Mouse (Mus musculus) bone marrow macrophage, adult 2 months (primary cell): ENCODE results near the gene Cracr2b. TPM values are rescaled to one million over a fixed set of nuclear protein-coding genes. Genes with fewer than 3 reads are reported as not detected.
A peak's percentile ranks its signal among the peaks of the same experiment; 100 is the strongest.

Experiments
- H3K27ac ChIP-seq: 2 replicates; pipeline ENCODE4 v1.5.1; 2012; ENCODE audit warnings: low read depth, low read length; ENCODE audit not compliant: insufficient read depth
- H3K4me1 ChIP-seq: 2 replicates; pipeline ENCODE4 v1.6.1; 2012; ENCODE audit warnings: low read length; ENCODE audit not compliant: control insufficient read depth, insufficient read depth
- H3K4me3 ChIP-seq: 2 replicates; pipeline ENCODE4 v1.5.1; 2012; ENCODE audit warnings: mild to moderate bottlenecking, low read length, moderate library complexity; ENCODE audit not compliant: insufficient read depth
- CTCF ChIP-seq: IDR thresholded peaks from 2 replicates; pipeline ENCODE4 v1.5.1; 2012; ENCODE audit warnings: low read depth, mild to moderate bottlenecking, low read length, moderate library complexity
- POLR2A ChIP-seq: IDR thresholded peaks from 2 replicates; pipeline ENCODE4 v1.6.1; 2012; ENCODE audit warnings: mild to moderate bottlenecking, low read depth, low read length, borderline replicate concordance
- polyA plus RNA-seq: library from polyadenylated mRNA; stranded (reverse); fragments of >200 nt; gene quantifications from 2 replicates; pipeline ENCODE4 v1.2.4, GENCODE M21; 2012; ENCODE audit not compliant: missing spikeins, insufficient read depth, insufficient read length

Gene Cracr2b
- polyA plus RNA-seq, 1 experiment: 66.8 TPM

DNA sequence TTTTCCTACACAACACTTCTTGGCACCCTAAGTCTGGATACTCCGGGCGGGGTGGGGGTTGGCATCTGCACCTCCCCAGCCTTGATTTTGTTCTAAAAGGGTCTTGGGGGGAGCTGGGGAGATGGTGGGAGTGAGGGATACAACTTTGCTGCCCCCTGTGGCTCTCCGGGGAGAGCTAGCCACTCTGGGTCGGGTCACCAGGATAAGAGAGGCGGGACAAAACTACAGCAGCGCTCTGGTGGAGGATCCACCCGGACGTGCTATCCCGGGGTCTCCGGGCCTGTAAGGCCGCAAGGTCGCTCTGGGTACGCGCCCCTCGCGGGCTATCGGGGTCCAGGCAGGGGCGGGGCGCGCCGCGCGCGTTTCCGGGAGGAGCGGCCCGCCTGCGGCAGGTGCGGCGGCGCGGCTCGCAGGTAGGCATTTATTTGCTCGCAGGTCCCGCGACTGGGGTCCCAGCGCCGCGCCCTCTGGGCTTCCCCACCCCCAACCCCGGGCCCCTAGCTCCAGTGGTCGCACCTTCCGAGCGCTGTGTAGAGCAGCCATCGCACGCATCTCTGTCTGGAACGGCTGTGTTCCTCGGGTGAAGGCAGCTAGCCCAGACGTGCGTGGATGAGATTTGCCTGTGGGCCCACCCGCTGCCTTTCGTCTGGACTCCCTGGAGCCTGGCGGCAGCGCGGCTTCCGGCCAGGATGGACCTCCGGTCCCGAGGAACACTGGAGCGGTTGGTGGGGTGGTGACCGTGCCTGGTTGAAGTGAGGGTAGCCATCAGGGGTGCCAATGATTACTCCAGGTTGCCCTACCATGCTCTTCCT lies 833 bp downstream of the Cracr2b start:
- Histone ChIP-seq H3K27ac (no peak overlapping the region), H3K4me1 (peaks cover 69% of the 10 kb centered on the region), H3K4me3 (peak overlapping the region; percentile 56)
- no peak for TF ChIP-seq POLR2A
- TF ChIP-seq CTCF: peak; percentile 14; the same call in 1 of the 2 replicates

DNA sequence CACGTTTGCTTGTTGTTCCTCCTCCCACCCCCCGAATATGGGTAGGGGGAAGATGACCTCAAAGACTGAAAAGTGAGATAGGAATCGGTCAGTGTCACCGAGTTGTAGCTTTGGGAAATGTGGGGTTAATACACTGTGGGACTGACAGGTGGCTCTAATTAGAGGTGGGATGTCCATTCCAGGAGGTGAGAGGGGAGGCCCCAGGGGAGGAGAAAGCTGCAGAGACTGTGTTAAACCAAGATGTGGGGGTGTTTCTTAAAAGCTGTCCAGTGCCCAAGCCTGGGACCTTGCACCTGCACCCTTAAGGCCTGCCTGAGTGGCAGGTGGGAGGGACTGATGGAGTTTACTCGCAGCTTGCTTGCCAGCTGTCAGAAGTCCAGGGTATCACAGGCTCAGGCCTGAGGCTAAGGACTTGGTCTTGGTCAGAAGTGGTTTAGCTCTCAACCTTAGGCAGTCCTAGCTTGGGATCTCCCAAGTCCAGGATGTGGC lies 1.5 kb downstream of the Cracr2b start:
- TF ChIP-seq POLR2A (no peak), CTCF (no peak)
- Histone ChIP-seq H3K27ac (no peak overlapping the region), H3K4me1 (peaks cover 66% of the 10 kb centered on the region), H3K4me3 (peak overlapping the region; percentile 34)

DNA sequence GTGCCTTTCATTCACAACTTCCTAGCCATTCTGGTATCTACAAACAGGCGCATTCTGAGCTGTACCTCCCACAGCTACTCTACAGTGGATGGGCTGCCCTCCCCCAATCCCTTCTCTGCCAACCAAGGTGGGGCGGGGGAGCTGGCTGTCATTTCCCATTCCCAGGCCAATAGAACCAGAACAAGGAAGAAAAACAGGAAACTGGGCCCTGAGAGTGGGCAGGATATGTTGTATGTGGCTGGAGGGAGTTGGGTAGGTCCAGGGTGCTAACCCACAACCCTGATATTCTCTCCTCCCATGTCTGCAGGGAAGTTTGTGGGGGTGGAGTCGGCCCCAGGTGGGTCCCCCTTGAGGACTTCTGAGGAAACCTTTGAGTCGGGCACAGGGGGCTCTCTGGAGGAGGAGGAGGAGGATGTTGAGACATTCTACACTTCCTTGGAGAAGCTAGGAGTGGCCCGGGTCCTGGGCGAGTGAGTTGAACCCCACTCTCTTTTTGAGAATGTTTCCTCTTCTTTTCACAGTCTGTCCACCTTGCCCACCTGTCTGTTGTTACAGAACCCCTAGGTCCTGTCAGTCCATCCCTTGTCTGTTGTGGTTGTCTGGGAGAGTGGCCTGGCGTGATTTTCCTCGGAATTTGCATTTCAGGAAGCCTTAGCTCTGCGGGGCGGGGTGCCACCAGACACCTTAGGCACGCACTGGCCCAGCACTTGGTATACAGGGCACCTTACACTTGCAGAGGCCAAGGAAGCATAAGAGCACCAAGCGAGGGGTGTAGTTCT lies 3.1 kb downstream of the Cracr2b start:
- H3K4me3 ChIP-seq: no peak overlapping the region
- no peak overlapping the region for H3K27ac ChIP-seq
- H3K4me1 ChIP-seq: peaks cover 68% of the 10 kb centered on the region
- no peak for TF ChIP-seq POLR2A
- TF ChIP-seq CTCF: no peak

DNA sequence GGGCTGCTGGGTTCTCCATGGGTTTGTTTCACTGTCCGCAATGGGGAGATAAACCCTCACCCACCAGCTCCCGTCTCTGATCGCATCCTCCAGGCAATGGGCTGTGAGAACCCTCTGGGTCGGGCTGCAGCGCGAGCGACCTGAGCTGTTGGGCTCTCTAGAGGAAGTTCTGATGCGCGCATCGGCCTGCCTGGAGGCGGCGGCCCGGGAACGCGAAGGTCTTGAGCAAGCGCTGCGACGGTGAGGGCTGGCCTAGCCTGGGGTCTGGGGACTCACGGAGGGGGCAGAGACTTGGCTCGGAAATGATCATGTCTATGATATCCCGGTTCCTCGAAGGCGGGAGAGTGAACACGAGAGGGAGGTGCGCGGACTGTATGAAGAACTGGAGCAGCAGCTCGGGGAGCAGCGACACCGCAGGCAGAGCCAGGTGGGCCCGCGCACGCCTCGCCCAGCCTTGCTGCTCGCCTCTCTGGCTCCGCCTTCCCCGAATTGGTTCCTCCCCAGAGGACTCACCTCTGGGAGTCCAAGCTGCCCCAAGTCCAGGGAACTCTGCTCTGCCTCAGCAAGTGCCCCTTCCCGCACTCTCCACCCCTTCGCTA lies 3.8 kb downstream of the Cracr2b start:
- Histone ChIP-seq H3K27ac (no peak overlapping the region), H3K4me3 (no peak overlapping the region), H3K4me1 (peaks cover 69% of the 10 kb centered on the region)
- TF ChIP-seq POLR2A: no peak
- no peak for TF ChIP-seq CTCF

DNA sequence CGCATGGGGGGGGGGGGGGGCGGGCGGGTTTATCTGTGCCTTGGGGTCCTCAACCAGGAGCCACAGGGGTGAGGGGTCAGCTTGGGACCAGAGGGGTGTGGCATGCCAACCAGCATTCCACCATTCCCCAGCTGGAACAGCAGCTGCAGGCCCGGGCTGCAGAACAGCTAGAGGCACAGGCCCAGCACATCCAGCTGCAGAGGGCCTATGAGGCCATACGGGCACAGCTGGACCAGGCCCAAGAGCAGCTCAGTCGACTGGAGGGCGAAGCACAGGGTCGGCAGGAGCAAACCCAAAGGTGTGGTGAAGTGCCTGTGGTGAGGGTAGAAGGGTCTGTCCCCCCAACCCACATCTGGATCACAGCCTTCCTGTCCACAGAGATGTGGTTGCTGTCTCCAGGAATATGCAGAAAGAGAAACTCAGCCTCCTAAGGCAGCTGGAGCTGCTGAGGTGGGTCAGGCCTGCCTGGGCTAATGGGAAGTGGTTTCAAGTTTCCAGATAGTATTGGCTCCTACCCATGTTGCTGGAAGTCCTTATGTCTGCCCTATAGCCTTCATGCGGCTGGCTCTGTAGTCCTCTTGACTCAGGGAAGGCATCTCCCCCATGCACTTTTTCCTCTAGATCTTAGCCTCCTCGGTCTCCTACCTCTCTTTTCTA lies 4.6 kb downstream of the Cracr2b start:
- H3K27ac ChIP-seq: peak overlapping the region; percentile 66

DNA sequence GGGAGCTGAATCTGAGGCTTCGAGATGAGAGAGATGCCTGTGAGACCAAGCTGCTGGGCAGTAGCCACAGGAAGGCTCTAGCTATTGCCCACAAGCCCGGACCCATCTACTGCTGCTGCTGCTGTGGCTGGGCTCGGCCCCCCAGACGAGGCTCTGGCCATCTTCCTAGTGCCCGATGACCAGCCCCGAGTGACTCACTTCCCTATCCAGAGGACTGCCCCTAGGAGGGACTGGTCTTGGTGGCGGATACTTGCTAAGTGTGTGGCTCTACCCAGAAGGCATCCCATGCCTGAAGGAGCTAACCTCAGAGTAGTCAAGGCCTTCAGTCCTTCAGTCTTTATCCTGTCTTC lies 5.1 kb downstream of the Cracr2b start:
- peak overlapping the region; percentile 66 for H3K27ac ChIP-seq
- peaks cover 69% of the 10 kb centered on the region for H3K4me1 ChIP-seq
- H3K4me3 ChIP-seq: peak overlapping the region; percentile 21; the same call in 1 of the 2 replicates
- TF ChIP-seq POLR2A (no peak), CTCF (no peak)

More for the DNA sequence above, 4.6 kb downstream of the Cracr2b start:
- no peak for TF ChIP-seq CTCF
- peak overlapping the region; percentile 21; the same call in 1 of the 2 replicates for H3K4me3 ChIP-seq
- H3K4me1 ChIP-seq: peaks cover 69% of the 10 kb centered on the region

DNA sequence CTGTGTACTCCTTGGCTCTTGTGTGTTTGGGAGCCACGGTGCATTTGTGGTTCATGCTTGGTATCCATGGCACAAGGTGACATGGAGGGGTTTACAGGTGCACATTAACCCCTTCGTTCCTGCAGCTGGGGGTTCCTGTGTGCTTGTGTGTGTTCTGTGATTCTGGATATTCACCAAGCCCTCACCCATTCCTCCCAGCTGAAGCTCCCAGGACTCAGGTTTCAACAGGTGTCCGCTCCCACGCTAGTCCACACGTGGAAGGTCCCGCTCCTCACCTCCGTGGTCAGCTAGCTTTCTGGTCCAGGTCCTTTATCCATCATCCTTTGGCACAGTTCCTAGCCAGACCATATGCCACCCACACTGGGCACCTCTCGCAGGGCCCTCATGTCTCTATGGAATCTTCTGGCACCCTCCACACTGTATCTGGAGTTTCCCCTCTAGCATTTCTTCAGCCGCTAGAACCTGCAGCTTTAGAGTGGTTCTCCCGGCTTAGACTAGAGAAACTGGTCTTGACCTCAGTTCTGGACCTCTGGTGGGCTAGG lies 5.8 kb downstream of the Cracr2b start:
- Histone ChIP-seq H3K27ac (peak overlapping the region; percentile 41), H3K4me3 (peak overlapping the region; percentile 75), H3K4me1 (peaks cover 69% of the 10 kb centered on the region)
- TF ChIP-seq POLR2A (no peak), CTCF (no peak)

DNA sequence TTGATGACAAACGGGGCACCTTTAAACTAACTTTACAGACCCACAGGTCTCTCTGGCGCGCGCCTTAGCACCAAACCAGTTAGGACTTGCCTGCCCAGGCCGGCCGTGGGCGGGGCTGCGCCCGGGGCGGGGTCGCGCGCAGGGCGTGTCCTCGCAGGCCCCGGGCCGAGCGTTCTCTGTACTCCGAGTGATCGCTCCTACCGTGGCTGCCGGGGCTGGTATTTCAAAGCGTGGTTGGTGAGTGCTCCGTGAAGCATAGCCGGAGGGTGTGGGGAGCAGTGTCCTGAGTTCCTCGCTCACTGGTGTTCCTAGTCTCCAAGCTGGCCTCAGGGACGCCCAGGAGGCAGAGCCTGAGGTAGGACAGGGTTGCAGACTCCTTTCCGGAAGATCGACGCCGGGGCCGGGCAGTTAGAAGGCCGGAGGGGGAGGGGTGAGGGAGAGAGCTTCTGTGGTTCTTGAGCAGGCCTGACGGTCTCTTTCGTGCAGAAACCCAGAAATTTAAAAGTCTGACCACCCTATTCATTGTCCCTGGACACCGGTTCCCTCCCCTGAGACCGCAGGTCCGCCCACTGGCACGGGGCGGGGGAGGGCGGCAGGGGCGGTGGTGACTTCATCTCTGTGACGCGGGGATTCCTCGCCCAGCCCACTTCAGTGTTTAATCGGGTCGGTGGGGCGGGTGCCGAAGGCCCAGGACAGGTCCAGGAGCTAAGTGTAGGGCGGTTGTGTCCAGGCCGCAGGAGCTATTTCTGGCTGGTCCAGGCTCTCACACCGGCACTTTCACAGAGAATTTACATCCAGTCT lies 6.5 kb downstream of the Cracr2b start, which contains the start of gene Cd151:
Cd151 (plus strand) TSS at position 163 of the 801 bp plus-strand sequence.
- Histone ChIP-seq H3K4me3 (peak within 1 kb of the TSS; percentile 75), H3K4me1 (peaks cover 69% of the 10 kb centered on the region), H3K27ac (peak within 1 kb of the TSS; percentile 88)
- TF ChIP-seq POLR2A (no peak), CTCF (no peak)
